In the genomic region with DNA sequence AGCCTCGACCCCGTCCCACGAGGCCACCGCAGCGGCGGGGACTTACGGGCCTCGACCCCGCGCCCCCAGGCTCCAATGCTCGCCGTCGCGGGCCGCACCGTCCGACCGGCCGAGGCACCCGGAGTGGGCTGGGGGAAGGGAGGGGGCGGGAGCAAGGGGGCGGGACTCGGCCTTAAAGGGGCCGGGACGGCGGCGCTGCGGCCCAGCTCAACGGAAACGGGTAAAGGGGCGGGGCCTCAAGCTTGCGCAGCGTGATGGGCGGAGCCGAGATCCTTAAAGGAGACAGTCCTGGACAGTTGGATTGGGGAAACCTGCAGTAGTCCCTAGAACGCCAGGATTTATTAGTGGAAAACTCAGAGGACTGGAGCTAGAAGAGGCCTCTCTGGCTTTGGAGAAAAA, we compare ENCODE assay signal across 8 mouse cellular contexts. TPM values are rescaled to one million over a fixed set of nuclear protein-coding genes. Genes with fewer than 3 reads are reported as not detected.
DNase-seq lines count a peak whose midpoint lies in the region; ATAC-seq and TF ChIP-seq lines count a peak whose summit lies in the region.

A gene (minus strand): TSS at position 141 of the 399 bp plus-strand sequence.

- peak; percentile 94 for ATAC-seq in embryonic facial prominence, embryonic 13.5 days (ENCODE audit: insufficient number of reproducible peaks, insufficient read depth, low FRiP score, low TSS enrichment, low read depth)
- peak; percentile 94 for ATAC-seq in limb, embryonic 13.5 days (ENCODE audit: low FRiP score, low read depth)
- ATAC-seq in midbrain, embryonic 16.5 days = peak; percentile 98

- peak within 1 kb of the TSS; percentile 79 for H3K4me2 ChIP-seq in embryonic facial prominence, embryonic 13.5 days
- H3K4me2 ChIP-seq in limb, embryonic 13.5 days (replicated peaks) = peak within 1 kb of the TSS; percentile 85
- H3K4me2 ChIP-seq in midbrain, embryonic 16.5 days (ENCODE audit: low read length) = peak within 1 kb of the TSS; percentile 81

- WGBS in embryonic facial prominence, embryonic 13.5 days = under 1% methylated on average over 29 of the region's 36 CpGs
- 0% methylated on average over 32 of the region's 36 CpGs for WGBS in heart, adult 2 months
- 2% methylated on average over 26 of the region's 36 CpGs for WGBS in limb, embryonic 13.5 days
- WGBS in midbrain, embryonic 16.5 days = 0% methylated on average over 33 of the region's 36 CpGs

- no peaks in the 10 kb centered on the region for H3K27me3 ChIP-seq in embryonic facial prominence, embryonic 13.5 days
- no peaks in the 10 kb centered on the region for H3K27me3 ChIP-seq in heart, adult 2 months (ENCODE audit: control insufficient read depth, insufficient read depth, low read length)
- H3K27me3 ChIP-seq in limb, embryonic 13.5 days = no peaks in the 10 kb centered on the region
- no peaks in the 10 kb centered on the region for H3K27me3 ChIP-seq in midbrain, embryonic 16.5 days (ENCODE audit: control insufficient read depth, insufficient read depth, low read depth, low read length)

- peak within 1 kb of the TSS; percentile 86 for H3K4me3 ChIP-seq in embryonic facial prominence, embryonic 13.5 days
- H3K4me3 ChIP-seq in heart, adult 2 months = peak within 1 kb of the TSS; percentile 70
- H3K4me3 ChIP-seq in limb, embryonic 13.5 days = peak within 1 kb of the TSS; percentile 87
- peak within 1 kb of the TSS; percentile 74 for H3K4me3 ChIP-seq in midbrain, embryonic 16.5 days (ENCODE audit: low read depth, low read length)

- peak within 1 kb of the TSS; percentile 87 for H3K27ac ChIP-seq in embryonic facial prominence, embryonic 13.5 days
- H3K27ac ChIP-seq in heart, adult 2 months = peak within 1 kb of the TSS; percentile 91
- H3K27ac ChIP-seq in limb, embryonic 13.5 days = peak within 1 kb of the TSS; percentile 86
- peak within 1 kb of the TSS; percentile 81 for H3K27ac ChIP-seq in midbrain, embryonic 16.5 days (ENCODE audit: low read length)

- peak within 1 kb of the TSS; percentile 89 for H3K9ac ChIP-seq in embryonic facial prominence, embryonic 13.5 days
- H3K9ac ChIP-seq in heart, adult 2 months (ENCODE audit: low read depth, low read length) = peak within 1 kb of the TSS; percentile 79
- H3K9ac ChIP-seq in limb, embryonic 13.5 days = peak within 1 kb of the TSS; percentile 88
- H3K9ac ChIP-seq in midbrain, embryonic 16.5 days (ENCODE audit: low read depth, low read length) = peak within 1 kb of the TSS; percentile 86

- peaks cover 15% of the 10 kb centered on the region for H3K4me1 ChIP-seq in embryonic facial prominence, embryonic 13.5 days
- H3K4me1 ChIP-seq in heart, adult 2 months (ENCODE audit: control insufficient read depth, insufficient read depth, low read length) = no peaks in the 10 kb centered on the region; the same call in 1 of the 2 replicates
- peaks cover 20% of the 10 kb centered on the region for H3K4me1 ChIP-seq in limb, embryonic 13.5 days
- H3K4me1 ChIP-seq in midbrain, embryonic 16.5 days (ENCODE audit: control insufficient read depth, insufficient read depth, low read length) = peaks cover 20% of the 10 kb centered on the region

- peak; percentile 87 for TF ChIP-seq POLR2A in heart, adult 2 months (IDR thresholded peaks at IDR 0.05; ENCODE audit: insufficient read depth, low read depth, low read length)

- DNase-seq in 3134 (ENCODE audit: extremely low read depth, insufficient read length, low spot score) = peak; percentile 90
- peak; percentile 97 to 98 for DNase-seq in adrenal gland, postnatal 36 days
- peak; percentile 96 to 97 for DNase-seq in heart, adult 2 months
- peak; percentile 97 to 99 for DNase-seq in kidney, adult 8-10 months
- DNase-seq in spleen, postnatal 10 days (ENCODE audit: low spot score in 2 of 2) = peak; percentile 91 to 96

- no peaks in the 10 kb centered on the region for H3K9me3 ChIP-seq in embryonic facial prominence, embryonic 13.5 days
- H3K9me3 ChIP-seq in limb, embryonic 13.5 days = no peaks in the 10 kb centered on the region
- H3K9me3 ChIP-seq in midbrain, embryonic 16.5 days (replicated peaks; ENCODE audit: control insufficient read depth, low read length, poor library complexity, severe bottlenecking) = no peaks in the 10 kb centered on the region

- no peak for TF ChIP-seq EP300 in heart, adult 2 months (IDR thresholded peaks at IDR 0.05; ENCODE audit: insufficient read depth, low read depth, low read length)

- no peak for TF ChIP-seq CTCF in heart, adult 2 months (IDR thresholded peaks at IDR 0.05)

- intact Hi-C loops in heart, adult 2 months (cut with DNase I) = no loop called here

- H3K79me2 ChIP-seq in heart, adult 2 months (replicated peaks; ENCODE audit: control insufficient read depth, insufficient read depth, low read length) = no peaks in the 10 kb centered on the region

- H3K36me3 ChIP-seq in embryonic facial prominence, embryonic 13.5 days = peaks cover 24% of the 10 kb centered on the region
- H3K36me3 ChIP-seq in heart, adult 2 months (ENCODE audit: control insufficient read depth, insufficient read depth, low read length) = peaks cover 4% of the 10 kb centered on the region
- H3K36me3 ChIP-seq in limb, embryonic 13.5 days = peaks cover 24% of the 10 kb centered on the region
- peaks cover 6% of the 10 kb centered on the region for H3K36me3 ChIP-seq in midbrain, embryonic 16.5 days (ENCODE audit: control insufficient read depth, insufficient read depth, low read length)

RNA-seq across cellular contexts. Expression of the gene that starts here (rescaled TPM):
- total RNA-seq in adrenal gland, postnatal 36 days (2021) = 10 to 100 TPM; 89.5 to 96.9 TPM
- polyA plus RNA-seq in embryonic facial prominence, embryonic 13.5 days (2015; fragmentation: Nextera tagmentation; extraction: Ambion mirVana) = 47.5 and 54.0 TPM in 2 replicates
- total RNA-seq in heart, adult 2 months (2021) = 10 to 100 TPM; 21.9 to 25.7 TPM
- 20.8 and 30.1 TPM in 2 replicates for polyA plus RNA-seq in heart, adult 2 months (2012; rRNA removed)
- 50.4 and 54.5 TPM in 2 replicates for polyA plus RNA-seq in limb, embryonic 13.5 days (2015; fragmentation: Nextera tagmentation; extraction: Ambion mirVana)
- polyA plus RNA-seq in midbrain, embryonic 16.5 days (2015; fragmentation: Nextera tagmentation; extraction: Ambion mirVana) = 75.5 and 77.7 TPM in 2 replicates

Comparison
In these comparisons a context has a peak if more than half of its experiments do, and no peak if none do; other contexts are left out.
1. Peak in every context shown above with its lines: DNase-seq, ATAC-seq, H3K4me3 ChIP-seq and H3K27ac ChIP-seq.